Mouse (Mus musculus) cortical plate, adult 2 months (tissue): ENCODE data around the gene Thrb. TPM values are rescaled to one million over a fixed set of nuclear protein-coding genes. Genes with fewer than 3 reads are reported as not detected.

Experiments
- H3K27ac ChIP-seq: fragments of 200-500 bp; 2 replicates; pipeline ENCODE4 v1.5.1; 2012; ENCODE audit warnings: low read length, control low read depth, inconsistent platforms; ENCODE audit not compliant: insufficient read depth
- H3K4me1 ChIP-seq: fragments of 200-500 bp; 2 replicates; pipeline ENCODE4 v1.6.1; 2011; ENCODE audit warnings: low read length; ENCODE audit not compliant: control insufficient read depth, insufficient read depth
- H3K4me3 ChIP-seq: fragments of 200-500 bp; 2 replicates; pipeline ENCODE4 v1.5.1; 2011; ENCODE audit warnings: mild to moderate bottlenecking, low read length, control low read depth; ENCODE audit not compliant: insufficient read depth
- CTCF ChIP-seq: fragments of 200-500 bp; IDR thresholded peaks from 2 replicates; pipeline ENCODE4 v1.5.1; 2011; ENCODE audit warnings: mild to moderate bottlenecking, control low read depth, low read length; ENCODE audit not compliant: insufficient read depth; ENCODE audit errors: extremely low read depth
- POLR2A ChIP-seq: fragments of 200-500 bp; IDR thresholded peaks from 2 replicates; pipeline ENCODE4 v1.6.1; 2011; ENCODE audit warnings: mild to moderate bottlenecking, low read length, control low read depth; ENCODE audit not compliant: insufficient read depth; ENCODE audit errors: extremely low read depth
- polyA plus RNA-seq: library from polyadenylated mRNA; depleted of rRNA; stranded (reverse); fragments of >200 nt; gene quantifications from 2 replicates; pipeline ENCODE4 v1.2.3, GENCODE M21; 2012

The Thrb gene
- polyA plus RNA-seq, 1 experiment, result 27.3 TPM

GRCm38 (mm10) chr14:17733077-17733778 lies 73.2 kb downstream of the Thrb start:
- Histone ChIP-seq H3K4me1 (peaks cover 6% of the 10 kb centered on the region), H3K4me3 (no peak overlapping the region), H3K27ac (no peak overlapping the region)
- TF ChIP-seq CTCF (no peak), POLR2A (no peak)

DNA sequence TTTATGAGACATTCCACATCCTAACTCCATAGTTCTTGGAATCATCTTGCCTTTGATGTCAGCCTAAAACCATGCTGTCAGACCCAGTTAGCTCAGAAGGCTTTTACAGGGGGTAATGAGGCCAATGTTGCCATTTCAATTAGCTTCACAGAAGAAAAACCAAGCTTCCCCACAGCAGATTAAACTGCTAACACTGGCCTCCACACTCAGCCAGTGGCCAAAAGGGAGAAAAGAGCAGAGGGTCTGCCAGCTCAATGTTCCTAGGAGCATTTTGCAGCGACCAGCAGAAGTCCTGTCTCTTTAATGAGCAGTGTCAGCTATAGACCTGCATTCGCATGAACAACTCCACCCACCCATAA lies 73.7 kb downstream of the Thrb start:
- TF ChIP-seq CTCF (no peak), POLR2A (no peak)

DNA sequence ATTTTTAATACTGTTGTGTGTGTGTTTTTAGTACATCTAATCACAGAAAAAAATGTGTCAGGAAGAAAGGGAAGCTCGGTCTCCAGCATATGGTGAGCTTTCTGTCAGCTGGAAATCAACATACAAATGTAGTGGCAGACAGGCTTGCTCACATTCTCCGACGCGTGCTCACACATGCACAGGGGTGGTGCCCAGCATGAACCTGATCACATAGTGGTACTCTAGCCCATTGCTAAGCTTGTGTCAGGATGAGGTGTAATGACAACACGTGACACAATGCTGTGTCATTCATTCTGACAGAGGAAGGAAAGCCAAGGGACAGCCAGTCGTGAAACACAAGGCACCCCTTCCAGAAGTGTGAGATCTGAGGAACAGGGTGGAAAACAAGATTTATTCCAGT lies 75.4 kb downstream of the Thrb start:
- H3K4me1 ChIP-seq, result peaks cover 5% of the 10 kb centered on the region
- TF ChIP-seq POLR2A, result no peak
- TF ChIP-seq CTCF, result no peak
- no peak overlapping the region for H3K4me3 ChIP-seq
- H3K27ac ChIP-seq, result no peak overlapping the region

More for the DNA sequence above, 73.7 kb downstream of the Thrb start:
- Histone ChIP-seq H3K27ac (no peak overlapping the region), H3K4me1 (peaks cover 6% of the 10 kb centered on the region), H3K4me3 (no peak overlapping the region)

DNA sequence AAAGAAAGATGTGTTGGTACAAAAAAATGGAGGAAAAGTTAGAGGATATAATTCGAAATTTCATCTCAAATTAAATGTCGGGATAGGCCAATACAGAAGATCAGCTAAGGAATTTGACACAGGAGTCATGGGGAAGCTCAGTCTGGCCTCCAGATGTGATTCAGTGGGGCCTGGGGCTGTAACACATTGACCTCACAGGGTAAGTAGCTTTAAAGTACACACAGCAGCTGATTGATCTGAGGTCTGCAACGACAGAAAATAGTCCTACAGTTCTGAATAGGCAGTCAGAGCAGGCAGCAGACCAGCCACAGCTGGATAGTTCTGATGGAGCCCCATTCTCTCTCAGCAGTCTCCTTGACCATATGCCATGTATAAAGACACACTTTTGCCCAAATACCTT lies 80.8 kb downstream of the Thrb start:
- Histone ChIP-seq H3K4me1 (peaks cover 3% of the 10 kb centered on the region; the same call in 1 of the 2 replicates), H3K4me3 (no peak overlapping the region), H3K27ac (no peak overlapping the region)
- TF ChIP-seq CTCF, result no peak
- no peak for TF ChIP-seq POLR2A

DNA sequence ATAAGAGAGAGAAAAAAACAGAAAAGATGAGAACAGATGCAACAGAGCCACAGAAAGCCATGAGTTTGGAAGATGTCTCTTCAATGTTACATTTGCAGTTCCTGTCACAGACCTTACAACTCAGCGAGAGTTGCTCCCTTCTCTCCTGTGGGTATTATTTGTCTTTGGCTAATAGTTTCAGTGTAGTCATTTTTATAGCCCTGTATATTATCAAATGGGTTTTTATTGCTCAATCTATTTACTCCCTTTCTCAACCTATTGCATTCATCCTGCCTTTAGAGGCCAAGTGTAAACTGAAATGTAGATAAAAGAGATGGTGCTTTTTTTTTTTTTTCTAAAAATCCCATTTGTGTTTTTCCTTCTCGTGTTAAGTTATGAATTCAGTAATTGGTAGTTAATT lies 82.2 kb downstream of the Thrb start:
- H3K27ac ChIP-seq, result no peak overlapping the region
- no peak overlapping the region for H3K4me3 ChIP-seq
- peaks cover 3% of the 10 kb centered on the region; the same call in 1 of the 2 replicates for H3K4me1 ChIP-seq
- no peak for TF ChIP-seq CTCF
- no peak for TF ChIP-seq POLR2A

GRCm38 (mm10) chr14:17742902-17743712 lies 83.0 kb downstream of the Thrb start:
- peaks cover 3% of the 10 kb centered on the region; the same call in 1 of the 2 replicates for H3K4me1 ChIP-seq
- no peak overlapping the region for H3K4me3 ChIP-seq
- H3K27ac ChIP-seq, result no peak overlapping the region
- TF ChIP-seq POLR2A (no peak), CTCF (no peak)

DNA sequence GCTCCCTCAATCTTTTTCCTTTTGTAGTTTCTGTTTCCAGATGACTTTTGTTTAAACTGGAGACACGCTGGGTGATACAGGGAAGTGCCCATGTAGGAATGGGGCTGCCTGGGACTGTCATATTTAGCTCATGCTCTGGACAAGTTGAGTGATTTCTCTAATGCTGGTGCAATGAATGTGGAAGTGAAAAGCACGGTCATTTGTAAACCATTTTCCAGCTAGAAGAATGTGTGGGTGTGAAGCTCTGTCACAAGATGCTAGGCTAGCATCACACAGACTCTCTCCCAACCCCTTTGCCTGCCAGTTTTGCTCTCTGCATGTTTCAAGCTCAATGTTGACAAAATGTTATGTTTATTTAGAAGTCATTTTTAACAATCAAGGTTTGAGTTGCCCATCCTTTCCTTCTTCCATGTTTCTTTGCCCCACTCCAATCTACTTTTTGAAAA lies 83.7 kb downstream of the Thrb start:
- Histone ChIP-seq H3K4me1 (peaks cover 3% of the 10 kb centered on the region; the same call in 1 of the 2 replicates), H3K27ac (no peak overlapping the region), H3K4me3 (no peak overlapping the region)
- TF ChIP-seq POLR2A, result no peak
- no peak for TF ChIP-seq CTCF

GRCm38 (mm10) chr14:17747922-17748321 lies 87.9 kb downstream of the Thrb start:
- Histone ChIP-seq H3K27ac (no peak overlapping the region), H3K4me3 (no peak overlapping the region), H3K4me1 (peaks cover 3% of the 10 kb centered on the region; the same call in 1 of the 2 replicates)
- no peak for TF ChIP-seq POLR2A
- no peak for TF ChIP-seq CTCF

- Histone ChIP-seq H3K27ac (no peak overlapping the region), H3K4me3 (no peak overlapping the region), H3K4me1 (no peaks in the 10 kb centered on the region; the same call in 1 of the 2 replicates)
- no peak for TF ChIP-seq CTCF
- no peak for TF ChIP-seq POLR2A
Observed at GRCm38 (mm10) chr14:17748945-17749344, 88.9 kb downstream of the Thrb start.
